Mouse (Mus musculus) forebrain, embryonic 11.5 days (tissue): Measurements from ENCODE around the gene Gm33815. TPM values are rescaled to one million over a fixed set of nuclear protein-coding genes. Genes with fewer than 3 reads are reported as not detected.
"Not testable (repeated sequence)": the region's sequence is repeated elsewhere in the genome, so short reads cannot be mapped to it uniquely, and the experiment has no call there.

Experiments
- ATAC-seq: fragments of 200-750 bp; cut with Nextera tagmentation; replicated peaks from 2 replicates; pipeline ENCODE4 v1.8.0; 2017; ENCODE audit warnings: moderate TSS enrichment; ENCODE audit not compliant: low FRiP score
- DNase-seq: peaks from one replicate; pipeline ENCODE4 v3.0.0-alpha.2; 2017; ENCODE audit warnings: low spot score
- H3K27ac ChIP-seq: fragments of 300-500 bp; sonication (generic); 2 replicates; pipeline ENCODE4 v1.5.1; 2014; ENCODE audit warnings: low read depth, low read length
- H3K27me3 ChIP-seq: fragments of 300-500 bp; sonication (generic); 2 replicates; pipeline ENCODE4 v1.6.1; 2014; ENCODE audit warnings: mild to moderate bottlenecking, low read length, mixed read lengths; ENCODE audit not compliant: control insufficient read depth, insufficient read depth
- H3K36me3 ChIP-seq: fragments of 300-500 bp; sonication (generic); 2 replicates; pipeline ENCODE4 v1.6.1; 2014; ENCODE audit warnings: mild to moderate bottlenecking, low read length, moderate library complexity, mixed read lengths; ENCODE audit not compliant: control insufficient read depth, insufficient read depth
- H3K4me1 ChIP-seq: fragments of 300-500 bp; sonication (generic); replicated peaks from 2 replicates; pipeline ENCODE4 v1.6.1; 2014; ENCODE audit warnings: low read length, mixed read lengths; ENCODE audit not compliant: control insufficient read depth, insufficient read depth
- H3K4me2 ChIP-seq: fragments of 300-500 bp; sonication (generic); 2 replicates; pipeline ENCODE4 v1.6.1; 2014; ENCODE audit warnings: low read depth, mild to moderate bottlenecking, low read length, moderate library complexity, mixed read lengths; ENCODE audit not compliant: severe bottlenecking
- H3K4me3 ChIP-seq: fragments of 300-500 bp; sonication (generic); 2 replicates; pipeline ENCODE4 v1.5.1; 2014; ENCODE audit warnings: low read depth, low read length
- H3K9ac ChIP-seq: fragments of 300-500 bp; sonication (generic); 2 replicates; pipeline ENCODE4 v1.6.1; 2014; ENCODE audit warnings: low read length
- H3K9me3 ChIP-seq: fragments of 300-500 bp; sonication (generic); 2 replicates; pipeline ENCODE4 v1.6.1; 2016; ENCODE audit warnings: low read length, mixed read lengths; ENCODE audit not compliant: control insufficient read depth
- WGBS: fragments of 180-500 bp; shearing (Covaris S2); extraction: QIAGEN DNeasy Blood & Tissue Kit; methylation state at CpG from one replicate; pipeline ENCODE4 v1.1.7; 2014; 5-methylcytosine and 5-hydroxymethylcytosine counted together
- polyA plus RNA-seq: library from polyadenylated mRNA; unstranded; fragments of >200 nt; fragmentation: Nextera tagmentation; extraction: Ambion mirVana; gene quantifications from 2 replicates; pipeline ENCODE4 v1.2.1, GENCODE M21; 2014

Gm33815 gene
- polyA plus RNA-seq, result not detected in 2 replicates

DNA sequence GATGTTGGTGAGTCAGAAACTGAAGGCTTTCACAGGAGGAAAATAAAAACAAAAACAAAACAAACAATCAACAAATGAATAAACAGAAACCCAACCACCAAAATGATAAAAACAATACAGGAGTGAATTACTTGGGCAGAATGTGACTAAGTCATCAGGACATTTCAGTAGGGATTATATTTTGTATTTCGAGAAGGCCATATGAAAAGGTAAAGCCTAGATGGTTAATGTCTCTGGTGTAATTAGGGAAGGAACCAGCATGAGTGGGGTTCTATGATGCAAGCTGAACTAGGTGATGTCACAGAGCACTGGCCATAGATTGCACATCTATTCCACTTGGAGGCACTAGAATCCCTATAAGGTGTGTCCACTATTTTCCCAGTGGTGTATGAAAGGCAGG is at the start of gene Gm33815:
Gm33815 (plus strand) TSS at position 301 of the 400 bp plus-strand sequence.
- no CpG with 5 or more reads among the region's 1 CpGs for WGBS
- H3K27me3 ChIP-seq, H3K27ac ChIP-seq, H3K4me2 ChIP-seq, H3K4me1 ChIP-seq, H3K36me3 ChIP-seq, H3K9ac ChIP-seq, DNase-seq, ATAC-seq, H3K4me3 ChIP-seq, H3K9me3 ChIP-seq: not testable (repeated sequence)
